12 mouse cellular contexts compared by ENCODE assay signal in the genomic region with DNA sequence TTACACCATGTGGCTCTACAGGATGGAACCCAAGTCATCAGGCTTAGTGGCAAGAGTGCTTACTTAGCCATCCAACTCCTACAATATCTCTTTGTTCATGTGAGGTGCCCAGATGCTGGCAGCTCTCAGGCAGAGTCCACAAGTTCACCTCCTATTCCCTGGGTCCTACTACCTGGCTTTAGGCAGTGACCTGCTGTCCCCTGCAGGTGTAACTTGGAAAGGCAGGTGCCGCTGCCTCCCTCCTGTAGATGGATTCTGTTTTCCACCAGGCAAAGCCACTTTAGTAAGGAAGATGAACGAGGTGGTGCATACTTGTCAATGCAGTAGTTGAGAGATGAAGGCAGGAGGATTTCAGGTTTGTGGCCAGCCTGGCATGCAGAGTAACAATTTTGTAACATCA. TPM values are rescaled to one million over a fixed set of nuclear protein-coding genes. Genes with fewer than 3 reads are reported as not detected.
DNase-seq lines count a peak whose midpoint lies in the region; ATAC-seq lines count a peak whose summit lies in the region.
"Had no signal": no experiment of that assay in that cellular context is flagged by ENCODE, and none has a peak within 500 bp of the region (broad histone marks: within the 10 kb centered on the region; RNA-seq: fewer than 3 reads in every experiment).

No protein-coding gene starts in this region.

- H3K27ac ChIP-seq in intestine, embryonic 14.5 days (ENCODE audit: low read depth), result no peak overlapping the region
- H3K27ac ChIP-seq in intestine, embryonic 15.5 days, result no peak overlapping the region
- no peak overlapping the region for H3K27ac ChIP-seq in forebrain, embryonic 16.5 days (ENCODE audit: low read length)

- no peak overlapping the region for H3K4me3 ChIP-seq in intestine, embryonic 14.5 days (ENCODE audit: low read depth, low read length)
- H3K4me3 ChIP-seq in intestine, embryonic 15.5 days (replicated peaks), result no peak overlapping the region
- no peak overlapping the region for H3K4me3 ChIP-seq in forebrain, embryonic 16.5 days (replicated peaks; ENCODE audit: low read length)
- H3K4me3 ChIP-seq: heart, embryonic 12.5 days had no signal

- WGBS in intestine, embryonic 14.5 days, result 26% methylated on average over 2 of the region's 2 CpGs
- 47% methylated on average over 2 of the region's 2 CpGs for WGBS in intestine, embryonic 15.5 days
- WGBS in forebrain, embryonic 16.5 days, result 43% methylated on average over 2 of the region's 2 CpGs

- no peak overlapping the region for H3K9ac ChIP-seq in intestine, embryonic 14.5 days (ENCODE audit: low read length)
- H3K9ac ChIP-seq in intestine, embryonic 15.5 days, result no peak overlapping the region
- H3K9ac ChIP-seq in forebrain, embryonic 16.5 days (replicated peaks; ENCODE audit: low read depth, low read length), result no peak overlapping the region
- H3K9ac ChIP-seq: heart, embryonic 12.5 days had no signal

- no peaks in the 10 kb centered on the region for H3K4me1 ChIP-seq in intestine, embryonic 14.5 days (replicated peaks; ENCODE audit: control insufficient read depth, insufficient read depth, low read length)
- no peaks in the 10 kb centered on the region for H3K4me1 ChIP-seq in intestine, embryonic 15.5 days (replicated peaks)
- no peaks in the 10 kb centered on the region for H3K4me1 ChIP-seq in forebrain, embryonic 16.5 days (replicated peaks; ENCODE audit: control insufficient read depth, insufficient read depth, low read length)
- H3K4me1 ChIP-seq: heart, embryonic 12.5 days had no signal

- H3K9me3 ChIP-seq in intestine, embryonic 14.5 days (ENCODE audit: control insufficient read depth, low read length), result no peaks in the 10 kb centered on the region
- H3K9me3 ChIP-seq in intestine, embryonic 15.5 days, result no peaks in the 10 kb centered on the region
- no peaks in the 10 kb centered on the region for H3K9me3 ChIP-seq in forebrain, embryonic 16.5 days (ENCODE audit: control insufficient read depth, low read length)
- H3K9me3 ChIP-seq: heart, embryonic 12.5 days had no signal

- no peak for ATAC-seq in intestine, embryonic 14.5 days (replicated peaks; ENCODE audit: low FRiP score, low TSS enrichment, low read depth)
- no peak for ATAC-seq in intestine, embryonic 15.5 days
- no peak for ATAC-seq in forebrain, embryonic 16.5 days
- ATAC-seq: midbrain, embryonic 16.5 days had no signal

- peak; percentile 52 for DNase-seq in intestine, embryonic 14.5 days (ENCODE audit: low spot score)
- DNase-seq in ES-CJ7 (ENCODE audit: low read depth, low spot score), result peak; percentile 66
- DNase-seq in kidney, postnatal 14 days, result peak; percentile 53
- peak; percentile 30 for DNase-seq in spleen, adult 12 weeks (ENCODE audit: low spot score)
- DNase-seq in left cerebral cortex, adult 9 months (ENCODE audit: low spot score in 2 of 2), result no peak
- no peak for DNase-seq in adipocyte (ENCODE audit: low spot score)
- DNase-seq: layer of hippocampus, postnatal 36 days; right cerebral cortex, postnatal 14 days had no signal

- peaks cover 8% of the 10 kb centered on the region; the same call in 1 of the 2 replicates for H3K27me3 ChIP-seq in intestine, embryonic 14.5 days (replicated peaks; ENCODE audit: control insufficient read depth, insufficient read depth, low read length)
- 0 out of 2 replicates have a peak, but pooled peaks cover 2% of the 10 kb centered on the region for H3K27me3 ChIP-seq in intestine, embryonic 15.5 days (replicated peaks)
- H3K27me3 ChIP-seq in forebrain, embryonic 16.5 days (replicated peaks; ENCODE audit: control insufficient read depth, insufficient read depth, low read length), result no peaks in the 10 kb centered on the region

- H3K36me3 ChIP-seq in intestine, embryonic 14.5 days (ENCODE audit: control insufficient read depth, insufficient read depth, low read length), result no peaks in the 10 kb centered on the region
- no peaks in the 10 kb centered on the region for H3K36me3 ChIP-seq in intestine, embryonic 15.5 days
- H3K36me3 ChIP-seq in forebrain, embryonic 16.5 days (ENCODE audit: control insufficient read depth, insufficient read depth), result no peaks in the 10 kb centered on the region
- H3K36me3 ChIP-seq: heart, embryonic 12.5 days had no signal

- no peak overlapping the region for H3K4me2 ChIP-seq in intestine, embryonic 14.5 days (ENCODE audit: low read length)
- H3K4me2 ChIP-seq in intestine, embryonic 15.5 days (replicated peaks), result no peak overlapping the region
- H3K4me2 ChIP-seq in forebrain, embryonic 16.5 days (ENCODE audit: low read length), result no peak overlapping the region
- H3K4me2 ChIP-seq: heart, embryonic 12.5 days had no signal

RNA-seq across cellular contexts. Expression of a gene that starts 1.6 kb away (rescaled TPM):
- polyA plus RNA-seq in intestine, embryonic 14.5 days (2014; fragmentation: Nextera tagmentation; extraction: Ambion mirVana), result not detected in 2 replicates
- not detected in 2 replicates for polyA plus RNA-seq in intestine, embryonic 15.5 days (2015; fragmentation: Nextera tagmentation; extraction: Ambion mirVana)
- polyA plus RNA-seq in forebrain, embryonic 16.5 days (2015; fragmentation: Nextera tagmentation; extraction: Ambion mirVana), result not detected in 2 replicates
- polyA plus RNA-seq: heart, embryonic 12.5 days; midbrain, embryonic 16.5 days had no signal

RNA-seq across cellular contexts. Expression of a gene that starts 2.4 kb away (rescaled TPM):
- polyA plus RNA-seq in intestine, embryonic 14.5 days (2014; fragmentation: Nextera tagmentation; extraction: Ambion mirVana), result not detected in 2 replicates
- polyA plus RNA-seq in intestine, embryonic 15.5 days (2015; fragmentation: Nextera tagmentation; extraction: Ambion mirVana), result not detected in 2 replicates
- not detected in 2 replicates for polyA plus RNA-seq in forebrain, embryonic 16.5 days (2015; fragmentation: Nextera tagmentation; extraction: Ambion mirVana)
- polyA plus RNA-seq: heart, embryonic 12.5 days had no signal

RNA-seq across cellular contexts. Expression of a gene that starts 4.5 kb away (rescaled TPM):
- polyA plus RNA-seq in intestine, embryonic 14.5 days (2014; fragmentation: Nextera tagmentation; extraction: Ambion mirVana), result 73.3 and 74.3 TPM in 2 replicates
- polyA plus RNA-seq in intestine, embryonic 15.5 days (2015; fragmentation: Nextera tagmentation; extraction: Ambion mirVana), result 70.9 and 72.8 TPM in 2 replicates
- polyA plus RNA-seq in forebrain, embryonic 16.5 days (2015; fragmentation: Nextera tagmentation; extraction: Ambion mirVana), result 124 and 129 TPM in 2 replicates

RNA-seq across cellular contexts. Expression of a gene that starts 24.8 kb away (rescaled TPM):
- 108 and 118 TPM in 2 replicates for polyA plus RNA-seq in intestine, embryonic 14.5 days (2014; fragmentation: Nextera tagmentation; extraction: Ambion mirVana)
- polyA plus RNA-seq in intestine, embryonic 15.5 days (2015; fragmentation: Nextera tagmentation; extraction: Ambion mirVana), result 96.6 and 104 TPM in 2 replicates
- 252 and 284 TPM in 2 replicates for polyA plus RNA-seq in forebrain, embryonic 16.5 days (2015; fragmentation: Nextera tagmentation; extraction: Ambion mirVana)

RNA-seq across cellular contexts. Expression of a gene that starts 25.6 kb away (rescaled TPM):
- 0.81 and 1.1 TPM in 2 replicates for polyA plus RNA-seq in intestine, embryonic 14.5 days (2014; fragmentation: Nextera tagmentation; extraction: Ambion mirVana)
- 1.5 and 2.0 TPM in 2 replicates for polyA plus RNA-seq in intestine, embryonic 15.5 days (2015; fragmentation: Nextera tagmentation; extraction: Ambion mirVana)
- polyA plus RNA-seq in forebrain, embryonic 16.5 days (2015; fragmentation: Nextera tagmentation; extraction: Ambion mirVana), result not detected in 2 replicates
- polyA plus RNA-seq: midbrain, embryonic 16.5 days had no signal

Comparison
In these comparisons a context has a peak if more than half of its experiments do, and no peak if none do; other contexts are left out.
1. DNase-seq: peak in intestine, embryonic 14.5 days (single experiment), ES-CJ7 (single experiment), kidney, postnatal 14 days (single experiment) and spleen, adult 12 weeks (single experiment); none in left cerebral cortex, adult 9 months (0 of 2) and adipocyte (single experiment).